Mouse (Mus musculus): ENCODE measurements around the gene Nup107. TPM values are rescaled to one million over a fixed set of nuclear protein-coding genes. Genes with fewer than 3 reads are reported as not detected.
"Not testable (repeated sequence)": the region's sequence is repeated elsewhere in the genome, so short reads cannot be mapped to it uniquely, and the experiment has no call there.

Gene Nup107
- total RNA-seq, 1 experiment from 2014 or later: 126 TPM

DNA sequence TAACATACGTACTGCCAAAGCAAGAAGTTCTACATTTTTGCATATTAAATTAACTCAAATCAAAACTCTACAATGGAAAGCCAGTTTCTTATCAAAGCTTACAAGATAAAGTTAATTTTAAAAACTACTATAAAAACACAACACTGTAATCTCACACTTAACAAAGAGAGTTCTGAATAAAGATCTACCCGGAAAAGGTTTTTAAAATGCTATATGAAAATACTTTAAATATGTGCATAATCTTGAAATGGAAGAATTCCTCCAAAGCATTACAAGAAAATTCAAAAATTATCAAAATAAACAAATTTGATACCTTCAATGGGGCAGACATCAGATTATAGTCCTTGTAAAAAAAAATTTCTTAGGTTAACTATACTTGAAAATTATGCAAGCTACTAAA, 84.1 kb downstream of the Nup107 start:
- ATAC-seq (replicated peaks; ENCODE audit: low read depth, poor library complexity, severe bottlenecking): no peak

- no peak for ATAC-seq (replicated peaks; ENCODE audit: low read depth, poor library complexity, severe bottlenecking)
Measured at GRCm38 (mm10) chr10:117707114-117707838, 85.2 kb downstream of the Nup107 start.

DNA sequence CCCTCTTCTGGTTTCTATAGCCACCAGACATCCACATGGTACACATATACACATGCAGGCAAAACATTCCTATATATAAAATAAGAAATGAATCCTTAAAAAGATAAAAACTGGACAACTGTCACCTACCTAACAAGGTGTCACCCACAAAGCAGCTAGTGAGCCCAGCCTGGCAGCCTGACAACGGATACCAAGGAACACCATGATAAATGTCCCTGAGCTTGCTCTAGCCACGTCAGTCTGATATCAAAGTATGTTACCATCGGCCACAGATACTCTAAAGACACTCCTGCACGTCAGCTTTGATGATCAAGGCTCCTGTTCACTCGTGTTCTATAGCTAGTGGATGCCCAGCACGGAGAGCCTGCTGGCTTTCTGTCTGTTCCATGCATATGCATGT, 86.1 kb downstream of the Nup107 start:
- ATAC-seq (replicated peaks; ENCODE audit: low read depth, poor library complexity, severe bottlenecking): no peak

- no peak for ATAC-seq (replicated peaks; ENCODE audit: low read depth, poor library complexity, severe bottlenecking)
Measured at GRCm38 (mm10) chr10:117705806-117706205, 86.7 kb downstream of the Nup107 start.

- ATAC-seq (replicated peaks; ENCODE audit: low read depth, poor library complexity, severe bottlenecking): no peak
Measured at GRCm38 (mm10) chr10:117704964-117705335, 87.6 kb downstream of the Nup107 start.

DNA sequence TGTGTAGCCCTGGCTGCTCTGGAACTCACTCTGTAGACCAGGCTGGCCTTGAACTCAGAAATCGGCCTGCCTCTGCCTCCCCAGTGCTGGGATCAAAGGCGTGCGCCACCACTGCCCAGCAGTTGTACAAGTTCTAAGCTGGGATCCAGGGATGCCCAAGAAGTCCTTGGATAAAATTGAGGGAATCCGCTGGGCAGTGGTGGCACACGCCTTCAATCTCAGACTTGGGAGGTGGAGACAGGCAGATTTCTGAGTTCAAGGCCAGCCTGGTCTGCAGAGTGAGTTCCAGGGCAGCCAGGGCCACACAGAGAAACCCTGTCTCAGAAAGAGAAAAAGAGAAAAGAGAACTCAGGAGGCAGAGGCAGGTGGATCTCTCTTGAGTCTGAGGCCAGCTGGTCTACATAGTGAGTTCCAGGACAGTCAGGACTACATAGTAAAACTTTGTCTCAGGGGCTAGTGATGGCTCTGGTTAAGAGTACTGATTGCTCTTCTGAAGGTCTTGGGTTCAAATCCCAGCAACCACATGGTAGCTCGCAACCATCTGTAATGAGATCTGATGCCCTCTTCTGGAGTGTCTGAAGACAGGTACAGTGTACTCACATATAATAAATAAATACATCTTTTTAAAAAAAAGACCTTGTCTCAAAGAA, 88.1 kb downstream of the Nup107 start:
- ATAC-seq (replicated peaks; ENCODE audit: low read depth, poor library complexity, severe bottlenecking): not testable (repeated sequence)

DNA sequence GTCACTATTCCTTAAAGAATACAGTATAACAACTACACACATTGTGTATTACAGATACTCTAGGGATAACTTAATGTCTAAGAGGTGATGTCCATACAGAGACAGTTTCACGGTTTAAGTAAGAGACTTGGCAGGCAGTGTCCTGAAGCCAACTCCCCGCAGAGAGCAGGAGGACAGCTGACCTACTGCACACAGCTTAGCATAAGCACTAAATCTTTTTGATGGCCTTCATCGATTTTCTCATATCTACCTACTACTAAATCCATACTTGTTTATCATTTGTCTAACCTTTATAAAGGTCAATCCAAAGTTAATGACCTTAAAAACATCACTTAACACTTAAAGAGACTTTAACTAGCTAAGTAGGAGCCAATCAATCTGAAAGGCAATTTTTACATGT, 89.0 kb downstream of the Nup107 start:
- ATAC-seq (replicated peaks; ENCODE audit: low read depth, poor library complexity, severe bottlenecking): no peak

DNA sequence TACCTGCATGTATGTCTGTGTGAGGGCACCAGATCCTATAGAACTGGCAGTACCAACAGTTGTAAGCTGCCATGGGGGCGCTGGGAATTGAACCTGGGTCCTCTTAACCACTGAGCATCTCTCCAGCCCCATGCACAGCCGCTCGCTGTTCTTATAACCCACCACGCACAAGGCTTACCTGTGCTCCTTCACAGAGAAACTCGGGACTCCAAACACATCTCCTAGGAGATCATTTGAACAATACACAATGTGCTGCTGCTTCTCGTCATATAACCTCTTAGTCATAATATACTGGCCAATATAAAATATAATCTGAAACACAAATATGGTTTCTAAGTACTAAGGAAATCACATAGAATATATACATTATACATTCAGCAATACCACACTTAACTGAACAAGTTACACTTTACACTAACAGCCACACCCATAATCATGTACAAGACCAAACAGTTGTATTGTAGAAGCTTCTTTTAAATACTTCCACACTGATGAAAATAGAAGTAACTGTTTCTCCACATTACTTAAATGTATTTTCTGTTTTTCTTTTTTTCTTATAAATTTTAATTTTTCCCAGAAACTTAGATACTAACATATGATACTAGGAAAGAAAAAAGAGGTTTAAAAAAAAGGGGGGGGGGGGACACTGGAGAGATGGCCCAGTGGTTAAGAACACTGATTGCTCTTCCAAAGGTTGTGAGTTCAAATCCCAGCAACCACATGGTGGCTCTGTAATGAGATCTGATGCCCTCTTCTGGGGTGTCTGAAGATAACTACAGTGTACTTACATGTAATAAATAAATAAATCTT, 90.3 kb downstream of the Nup107 start:
- no peak for ATAC-seq (replicated peaks; ENCODE audit: low read depth, poor library complexity, severe bottlenecking)

- no peak for ATAC-seq (replicated peaks; ENCODE audit: low read depth, poor library complexity, severe bottlenecking)
Measured at GRCm38 (mm10) chr10:117701034-117701829, 91.3 kb downstream of the Nup107 start.

Other genes starting within 250 kb of the Nup107 start
- gene Cpm, start 163.2 kb downstream of the Nup107 start, total RNA-seq (2017): 0.14 TPM in 1 of 2 replicates, not detected in the other
- 67.0 and 76.1 TPM in 2 replicates for gene Mdm2, start 81.9 kb downstream of the Nup107 start, total RNA-seq (2017)
- gene Slc35e3, start 46.3 kb downstream of the Nup107 start, total RNA-seq (2017): 8.1 and 8.7 TPM in 2 replicates
- gene Rap1b, start 53.3 kb upstream of the Nup107 start, total RNA-seq (2017): 152 and 155 TPM in 2 replicates